ENCODE assay signal across 14 mouse cellular contexts in genomic region chr19:59470913-59471312, GRCm38 (mm10). TPM values are rescaled to one million over a fixed set of nuclear protein-coding genes. Genes with fewer than 3 reads are reported as not detected.
DNase-seq lines count a peak whose midpoint lies in the region; ATAC-seq and TF ChIP-seq lines count a peak whose summit lies in the region.
"Had no signal": no experiment of that assay in that cellular context is flagged by ENCODE, and none has a peak within 500 bp of the region (broad histone marks: within the 10 kb centered on the region; RNA-seq: fewer than 3 reads in every experiment).

No protein-coding gene starts in this region.

- H3K36me3 ChIP-seq in forebrain, embryonic 10.5 days (replicated peaks) = no peaks in the 10 kb centered on the region
- H3K36me3 ChIP-seq in forebrain, postnatal 0 days (ENCODE audit: insufficient read depth) = no peaks in the 10 kb centered on the region
- H3K36me3 ChIP-seq in hindbrain, embryonic 10.5 days = no peaks in the 10 kb centered on the region
- H3K36me3 ChIP-seq in midbrain, embryonic 12.5 days = no peaks in the 10 kb centered on the region

- peaks cover 65% of the 10 kb centered on the region for H3K4me1 ChIP-seq in forebrain, embryonic 10.5 days
- peaks cover 15% of the 10 kb centered on the region; the same call in 1 of the 2 replicates for H3K4me1 ChIP-seq in forebrain, postnatal 0 days (ENCODE audit: insufficient read depth)
- H3K4me1 ChIP-seq in hindbrain, embryonic 10.5 days (replicated peaks) = peaks cover 53% of the 10 kb centered on the region
- H3K4me1 ChIP-seq in midbrain, embryonic 12.5 days = peaks cover 55% of the 10 kb centered on the region

- H3K4me3 ChIP-seq in forebrain, embryonic 10.5 days = peak overlapping the region; percentile 91
- H3K4me3 ChIP-seq in forebrain, postnatal 0 days (ENCODE audit: low read depth, low read length) = no peak overlapping the region
- H3K4me3 ChIP-seq in hindbrain, embryonic 10.5 days = peak overlapping the region; percentile 34
- H3K4me3 ChIP-seq in midbrain, embryonic 12.5 days = peak overlapping the region; percentile 5

- ATAC-seq in forebrain, postnatal 0 days = no peak
- ATAC-seq in midbrain, embryonic 12.5 days (ENCODE audit: low FRiP score, low read depth) = no peak

- H3K4me2 ChIP-seq in forebrain, postnatal 0 days (ENCODE audit: low read depth) = no peak overlapping the region
- peak overlapping the region; percentile 31 for H3K4me2 ChIP-seq in midbrain, embryonic 12.5 days (replicated peaks)

- peak; percentile 47 for DNase-seq in forebrain, embryonic 10.5 days (ENCODE audit: extremely low spot score, low spot score)
- no peak for DNase-seq in forebrain, postnatal 0 days
- DNase-seq in embryo, embryonic 10.5 days (ENCODE audit: low spot score) = peak; percentile 42
- DNase-seq in hindbrain, embryonic 10.5 days (ENCODE audit: low spot score) = peak; percentile 30
- DNase-seq in cerebellum, adult 11-12 months = no peak
- DNase-seq in right cerebral cortex, postnatal 14 days = no peak
- no peak for DNase-seq in adrenal gland, postnatal 36 days
- DNase-seq: cerebellum, adult 11 months; kidney, postnatal 25 days; liver; lung, postnatal 36 days; thymus, postnatal 36 days had no signal

- no peak for TF ChIP-seq CTCF in forebrain, postnatal 0 days (IDR thresholded peaks at IDR 0.05; ENCODE audit: low read depth)

- peaks cover 91% of the 10 kb centered on the region for H3K27me3 ChIP-seq in forebrain, embryonic 10.5 days (ENCODE audit: poor library complexity, severe bottlenecking)
- peaks cover 48% of the 10 kb centered on the region for H3K27me3 ChIP-seq in forebrain, postnatal 0 days (ENCODE audit: insufficient read depth, low read length)
- peaks cover 91% of the 10 kb centered on the region for H3K27me3 ChIP-seq in hindbrain, embryonic 10.5 days (ENCODE audit: insufficient read depth, poor library complexity, severe bottlenecking)
- peaks cover 75% of the 10 kb centered on the region for H3K27me3 ChIP-seq in midbrain, embryonic 12.5 days

- WGBS in forebrain, embryonic 10.5 days = 1% methylated on average over 13 of the region's 13 CpGs
- 4% methylated on average over 13 of the region's 13 CpGs for whole genome bisulfite sequencing in forebrain, postnatal 0 days
- WGBS in hindbrain, embryonic 10.5 days = 1% methylated on average over 13 of the region's 13 CpGs
- WGBS in midbrain, embryonic 12.5 days = 2% methylated on average over 13 of the region's 13 CpGs

- peak overlapping the region; percentile 87 for H3K27ac ChIP-seq in forebrain, embryonic 10.5 days
- no peak overlapping the region for H3K27ac ChIP-seq in forebrain, postnatal 0 days (ENCODE audit: low read depth, low read length)
- 0 out of 2 replicates have a peak overlapping the region, but pooled peaks have one; percentile 16 for H3K27ac ChIP-seq in hindbrain, embryonic 10.5 days
- no peak overlapping the region for H3K27ac ChIP-seq in midbrain, embryonic 12.5 days (replicated peaks)

- H3K9me3 ChIP-seq in forebrain, embryonic 10.5 days = no peaks in the 10 kb centered on the region
- H3K9me3 ChIP-seq in forebrain, postnatal 0 days (ENCODE audit: low read length) = no peaks in the 10 kb centered on the region
- no peaks in the 10 kb centered on the region for H3K9me3 ChIP-seq in hindbrain, embryonic 10.5 days
- no peaks in the 10 kb centered on the region for H3K9me3 ChIP-seq in midbrain, embryonic 12.5 days

- H3K9ac ChIP-seq in forebrain, postnatal 0 days = no peak overlapping the region
- no peak overlapping the region for H3K9ac ChIP-seq in midbrain, embryonic 12.5 days (replicated peaks)

RNA-seq across cellular contexts. Expression of gene Emx2, which starts 12.7 kb away (rescaled TPM):
- 44.1 and 48.1 TPM in 2 replicates for polyA plus RNA-seq in forebrain, embryonic 10.5 days (2016; fragmentation: Nextera tagmentation; extraction: Ambion mirVana)
- total RNA-seq in forebrain, postnatal 0 days (2014; rRNA removed) = 3.2 and 6.0 TPM in 2 replicates
- polyA plus RNA-seq in forebrain, postnatal 0 days (2015; fragmentation: Nextera tagmentation; extraction: Ambion mirVana) = 4.7 and 11.2 TPM in 2 replicates
- polyA plus RNA-seq in hindbrain, embryonic 10.5 days (2016; fragmentation: Nextera tagmentation; extraction: Ambion mirVana) = 1.2 and 2.3 TPM in 2 replicates
- 17.9 and 23.7 TPM in 2 replicates for polyA plus RNA-seq in midbrain, embryonic 12.5 days (2016; fragmentation: Nextera tagmentation; extraction: Ambion mirVana)
- under 1 TPM; 0.26 TPM for total RNA-seq in adrenal gland, postnatal 36 days (2021)
- total RNA-seq: neutrophil, adult 5-6 weeks had no signal

Comparison
In these comparisons a context has a peak if more than half of its experiments do, and no peak if none do; other contexts are left out.
1. DNase-seq: peak in forebrain, embryonic 10.5 days (single experiment), embryo, embryonic 10.5 days (single experiment) and hindbrain, embryonic 10.5 days (single experiment); none in forebrain, postnatal 0 days (single experiment), cerebellum, adult 11-12 months (single experiment), right cerebral cortex, postnatal 14 days (single experiment) and adrenal gland, postnatal 36 days (0 of 2).
2. H3K27ac ChIP-seq: peak in forebrain, embryonic 10.5 days (single experiment) and hindbrain, embryonic 10.5 days (single experiment); none in forebrain, postnatal 0 days (single experiment) and midbrain, embryonic 12.5 days (single experiment).